Mouse (Mus musculus) telencephalon, adult 2 months (tissue): ENCODE results near the gene BC035044.
A peak's percentile ranks its signal among the peaks of the same experiment; 100 is the strongest.
"Not testable (repeated sequence)": the region's sequence is repeated elsewhere in the genome, so short reads cannot be mapped to it uniquely, and the experiment has no call there.

ENCODE experiments used
- DNase-seq: peaks from one replicate; pipeline ENCODE4 v3.0.0-alpha.2; 2011; ENCODE audit warnings: low read depth, low spot score

The BC035044 gene

GRCm38 (mm10) chr6:128833046-128833445, 57.9 kb downstream of the BC035044 start:
- no peak for DNase-seq

- DNase-seq, result no peak
Observed at GRCm38 (mm10) chr6:128829837-128830236, 61.1 kb downstream of the BC035044 start.

GRCm38 (mm10) chr6:128826781-128827180, 64.1 kb downstream of the BC035044 start:
- DNase-seq, result no peak

GRCm38 (mm10) chr6:128826132-128826531, 64.8 kb downstream of the BC035044 start, which contains the start of the genes Gm44511 and Klrb1b:
Gene Gm44511 (minus strand): TSS chr6:128826315.
Gene Klrb1b (minus strand): TSS chr6:128826331.
- DNase-seq, result no peak

- no peak for DNase-seq
Observed at GRCm38 (mm10) chr6:128818083-128818802, 72.7 kb downstream of the BC035044 start.

- DNase-seq, result no peak
Observed at GRCm38 (mm10) chr6:128808532-128808931, 82.4 kb downstream of the BC035044 start.

GRCm38 (mm10) chr6:128807021-128807420, 83.9 kb downstream of the BC035044 start:
- no peak for DNase-seq

- DNase-seq, result not testable (repeated sequence)
Observed at GRCm38 (mm10) chr6:128804823-128805640, 85.9 kb downstream of the BC035044 start.

GRCm38 (mm10) chr6:128802999-128803857, 87.7 kb downstream of the BC035044 start:
- DNase-seq, result peak; percentile 99

GRCm38 (mm10) chr6:128802557-128802956, 88.4 kb downstream of the BC035044 start:
- no peak for DNase-seq

GRCm38 (mm10) chr6:128800696-128801095, 90.2 kb downstream of the BC035044 start:
- not testable (repeated sequence) for DNase-seq

- no peak for DNase-seq
Observed at GRCm38 (mm10) chr6:128799896-128800270, 91.0 kb downstream of the BC035044 start.

- peak; percentile 79 for DNase-seq
Observed at GRCm38 (mm10) chr6:128799144-128799895, 91.6 kb downstream of the BC035044 start.
